Mouse (Mus musculus): ENCODE results near the gene F11. TPM values are rescaled to one million over a fixed set of nuclear protein-coding genes. Genes with fewer than 3 reads are reported as not detected.

The F11 gene
- polyA plus RNA-seq (2016; fragmentation: Nextera tagmentation; extraction: Ambion mirVana): not detected in 2 replicates

DNA sequence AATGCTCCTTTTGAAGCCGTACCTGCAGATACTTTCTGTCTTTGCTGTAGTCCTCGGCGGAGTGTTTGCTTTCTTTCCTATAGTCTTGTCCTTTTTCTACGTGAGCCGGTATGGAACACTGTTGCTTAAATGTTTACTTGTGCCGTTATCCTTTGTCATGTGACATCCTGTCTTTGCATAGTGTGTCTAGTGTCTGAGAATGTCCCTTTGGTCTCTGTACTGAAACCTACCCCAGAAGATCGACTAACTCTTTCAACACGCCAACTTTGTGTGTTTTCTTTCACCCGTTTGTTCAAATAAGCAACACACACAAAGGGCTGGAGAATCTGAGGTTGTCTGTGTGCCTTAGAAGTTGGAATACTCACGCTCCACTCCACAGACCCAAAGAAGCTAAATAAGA, at the start of gene F11:
Gene F11 (minus strand): TSS at position 112 of the 400 bp plus-strand sequence.
- no peaks in the 10 kb centered on the region for H3K4me1 ChIP-seq
- H3K27me3 ChIP-seq: no peaks in the 10 kb centered on the region
- H3K9ac ChIP-seq: no peak within 1 kb of the TSS
- no peak within 1 kb of the TSS for H3K4me3 ChIP-seq
- no peaks in the 10 kb centered on the region for H3K9me3 ChIP-seq
- WGBS: 76% methylated on average over 10 of the region's 10 CpGs
- no peak for ATAC-seq (ENCODE audit: insufficient number of reproducible peaks, insufficient read depth, low FRiP score, low TSS enrichment)
- H3K36me3 ChIP-seq: no peaks in the 10 kb centered on the region
- H3K4me2 ChIP-seq (replicated peaks): no peak within 1 kb of the TSS
- H3K27ac ChIP-seq: no peak within 1 kb of the TSS

GRCm38 (mm10) chr8:45310967-45311366, 49.1 kb upstream of the F11 start:
- 80% methylated on average over 4 of the region's 4 CpGs for WGBS
- H3K27me3 ChIP-seq: no peaks in the 10 kb centered on the region
- no peaks in the 10 kb centered on the region for H3K36me3 ChIP-seq
- ATAC-seq (ENCODE audit: insufficient number of reproducible peaks, insufficient read depth, low FRiP score, low TSS enrichment): no peak
- no peak overlapping the region for H3K4me2 ChIP-seq (replicated peaks)
- no peaks in the 10 kb centered on the region for H3K4me1 ChIP-seq
- no peak overlapping the region for H3K27ac ChIP-seq
- H3K9me3 ChIP-seq: no peaks in the 10 kb centered on the region
- no peak overlapping the region for H3K9ac ChIP-seq
- H3K4me3 ChIP-seq: no peak overlapping the region

DNA sequence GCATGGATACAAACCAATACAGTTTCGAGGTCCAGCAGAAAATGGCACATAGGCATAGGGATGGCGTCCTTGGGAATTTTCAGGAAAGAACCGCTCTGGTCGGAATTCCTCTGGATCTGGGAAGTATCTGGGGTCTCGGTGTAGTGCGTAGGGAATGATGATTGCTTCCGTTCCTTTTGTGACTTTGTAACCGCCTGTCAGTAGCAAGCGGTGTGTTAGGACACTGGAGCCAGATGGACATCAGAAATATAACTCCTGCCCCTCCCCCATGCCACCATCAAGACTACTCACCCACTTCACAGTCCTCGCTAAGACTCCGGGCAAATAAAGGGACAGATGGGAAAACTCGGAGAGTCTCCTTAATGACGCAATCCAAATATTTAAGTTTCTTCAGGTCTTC, 46.5 kb upstream of the F11 start, which contains the start of gene Gm45753:
Gene Gm45753 (minus strand): TSS at position 101 of the 400 bp plus-strand sequence.
- Histone ChIP-seq H3K9me3 (no peaks in the 10 kb centered on the region), H3K27ac (no peak within 1 kb of the TSS), H3K4me1 (no peaks in the 10 kb centered on the region), H3K4me2 (replicated peaks) (no peak within 1 kb of the TSS), H3K27me3 (no peaks in the 10 kb centered on the region), H3K9ac (no peak within 1 kb of the TSS), H3K4me3 (no peak within 1 kb of the TSS), H3K36me3 (no peaks in the 10 kb centered on the region)
- 90% methylated on average over 13 of the region's 13 CpGs for WGBS
- ATAC-seq (ENCODE audit: insufficient number of reproducible peaks, insufficient read depth, low FRiP score, low TSS enrichment): no peak

GRCm38 (mm10) chr8:45305479-45305878, 43.6 kb upstream of the F11 start:
- Histone ChIP-seq H3K4me3 (no peak overlapping the region), H3K4me2 (replicated peaks) (no peak overlapping the region), H3K9me3 (no peaks in the 10 kb centered on the region), H3K27ac (no peak overlapping the region), H3K27me3 (no peaks in the 10 kb centered on the region), H3K36me3 (no peaks in the 10 kb centered on the region), H3K9ac (no peak overlapping the region), H3K4me1 (no peaks in the 10 kb centered on the region)
- 88% methylated on average over 1 of the region's 1 CpGs for WGBS
- ATAC-seq (ENCODE audit: insufficient number of reproducible peaks, insufficient read depth, low FRiP score, low TSS enrichment): no peak

GRCm38 (mm10) chr8:45304354-45304753, 42.5 kb upstream of the F11 start:
- no peaks in the 10 kb centered on the region for H3K27me3 ChIP-seq
- H3K27ac ChIP-seq: no peak overlapping the region
- no peak overlapping the region for H3K4me2 ChIP-seq (replicated peaks)
- ATAC-seq (ENCODE audit: insufficient number of reproducible peaks, insufficient read depth, low FRiP score, low TSS enrichment): no peak
- H3K4me3 ChIP-seq: no peak overlapping the region
- H3K36me3 ChIP-seq: no peaks in the 10 kb centered on the region
- 88% methylated on average over 3 of the region's 3 CpGs for WGBS
- H3K4me1 ChIP-seq: no peaks in the 10 kb centered on the region
- no peak overlapping the region for H3K9ac ChIP-seq
- H3K9me3 ChIP-seq: no peaks in the 10 kb centered on the region

DNA sequence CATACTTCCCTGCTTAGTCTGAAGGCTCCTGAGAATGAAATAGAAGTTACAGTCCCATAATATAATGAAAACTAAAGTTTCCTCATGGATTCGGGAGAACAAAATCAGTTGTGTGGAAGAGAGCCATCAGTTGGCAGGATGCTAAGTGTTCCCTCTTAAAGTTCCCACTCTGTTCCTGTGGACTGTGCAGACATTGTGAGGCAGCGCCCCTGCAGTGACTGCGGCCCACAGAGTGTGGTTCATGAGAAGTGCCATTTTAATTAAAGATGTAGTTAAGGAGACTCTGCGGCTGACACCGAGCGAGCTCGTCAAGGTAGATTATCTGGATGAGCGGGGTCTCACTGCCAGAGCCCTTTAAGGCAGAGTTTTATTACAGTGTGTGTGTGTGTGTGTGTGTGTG, 40.6 kb upstream of the F11 start:
- H3K27me3 ChIP-seq: no peaks in the 10 kb centered on the region
- no peaks in the 10 kb centered on the region for H3K4me1 ChIP-seq
- WGBS: 78% methylated on average over 8 of the region's 8 CpGs
- no peaks in the 10 kb centered on the region for H3K36me3 ChIP-seq
- no peaks in the 10 kb centered on the region for H3K9me3 ChIP-seq
- H3K4me2 ChIP-seq (replicated peaks): no peak overlapping the region
- H3K9ac ChIP-seq: no peak overlapping the region
- no peak overlapping the region for H3K27ac ChIP-seq
- no peak overlapping the region for H3K4me3 ChIP-seq
- no peak for ATAC-seq (ENCODE audit: insufficient number of reproducible peaks, insufficient read depth, low FRiP score, low TSS enrichment)

DNA sequence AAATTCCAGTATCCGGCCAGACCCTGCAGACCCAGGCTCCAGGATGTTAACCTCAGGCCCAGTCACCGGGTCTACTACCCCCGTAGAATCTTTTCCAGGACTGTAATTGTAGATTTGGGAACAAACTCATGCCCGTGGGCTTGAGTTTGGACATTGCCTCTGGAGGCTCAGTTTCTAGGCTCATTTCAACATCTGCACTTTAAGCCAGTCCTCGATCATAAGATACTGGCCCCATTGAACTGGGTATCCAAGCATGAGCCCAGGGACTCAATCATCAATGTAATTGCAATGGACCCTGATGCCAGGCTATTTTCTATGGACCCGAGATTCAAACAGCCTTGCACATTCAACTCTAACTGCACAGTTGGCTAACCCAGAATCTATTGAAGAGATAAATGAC, 33.4 kb upstream of the F11 start:
- ATAC-seq (ENCODE audit: insufficient number of reproducible peaks, insufficient read depth, low FRiP score, low TSS enrichment): no peak
- no peak overlapping the region for H3K9ac ChIP-seq
- H3K4me2 ChIP-seq (replicated peaks): no peak overlapping the region
- H3K4me1 ChIP-seq: no peaks in the 10 kb centered on the region
- H3K4me3 ChIP-seq: no peak overlapping the region
- H3K9me3 ChIP-seq: no peaks in the 10 kb centered on the region
- no peak overlapping the region for H3K27ac ChIP-seq
- no peaks in the 10 kb centered on the region for H3K27me3 ChIP-seq
- H3K36me3 ChIP-seq: no peaks in the 10 kb centered on the region
- 86% methylated on average over 6 of the region's 6 CpGs for WGBS

- no peaks in the 10 kb centered on the region for H3K27me3 ChIP-seq
- no peaks in the 10 kb centered on the region for H3K4me1 ChIP-seq
- no peak within 1 kb of the TSS for H3K9ac ChIP-seq
- no peak for ATAC-seq (ENCODE audit: insufficient number of reproducible peaks, insufficient read depth, low FRiP score, low TSS enrichment)
- WGBS: 87% methylated on average over 7 of the region's 7 CpGs
- H3K4me2 ChIP-seq (replicated peaks): no peak within 1 kb of the TSS
- H3K36me3 ChIP-seq: no peaks in the 10 kb centered on the region
- no peak within 1 kb of the TSS for H3K4me3 ChIP-seq
- no peaks in the 10 kb centered on the region for H3K9me3 ChIP-seq
- H3K27ac ChIP-seq: no peak within 1 kb of the TSS
Observed at GRCm38 (mm10) chr8:45294687-45295086, 32.9 kb upstream of the F11 start, which contains the start of gene Klkb1. TSS of gene Klkb1 (minus strand) at chr8:45294859.

GRCm38 (mm10) chr8:45291790-45292189, 30.0 kb upstream of the F11 start:
- H3K36me3 ChIP-seq: no peaks in the 10 kb centered on the region
- no peaks in the 10 kb centered on the region for H3K27me3 ChIP-seq
- H3K9me3 ChIP-seq: no peaks in the 10 kb centered on the region
- no peak overlapping the region for H3K9ac ChIP-seq
- ATAC-seq (ENCODE audit: insufficient number of reproducible peaks, insufficient read depth, low FRiP score, low TSS enrichment): no peak
- H3K4me2 ChIP-seq (replicated peaks): no peak overlapping the region
- 87% methylated on average over 2 of the region's 2 CpGs for WGBS
- no peaks in the 10 kb centered on the region for H3K4me1 ChIP-seq
- H3K4me3 ChIP-seq: no peak overlapping the region
- H3K27ac ChIP-seq: no peak overlapping the region

DNA sequence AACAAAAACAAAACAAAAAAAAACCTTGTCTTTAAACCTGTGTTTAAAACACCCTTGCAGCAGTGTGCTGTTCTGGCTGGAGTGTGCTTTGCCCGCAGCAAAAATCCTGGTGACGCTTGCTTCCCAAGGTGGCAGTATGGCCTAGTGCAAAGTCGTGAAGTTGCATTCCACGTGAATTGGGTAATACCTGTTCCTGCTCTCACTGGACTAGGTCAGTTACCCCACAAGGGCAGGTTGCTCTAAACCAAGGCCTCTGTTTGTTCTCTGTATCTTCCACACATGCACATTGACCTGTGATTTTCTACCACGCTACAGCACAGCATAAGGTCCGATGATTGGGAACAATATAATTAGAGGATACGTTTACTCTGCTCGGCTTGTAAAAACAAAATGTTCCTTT, 19.8 kb upstream of the F11 start:
- H3K9me3 ChIP-seq: no peaks in the 10 kb centered on the region
- no peaks in the 10 kb centered on the region for H3K36me3 ChIP-seq
- H3K4me1 ChIP-seq: no peaks in the 10 kb centered on the region
- no peak overlapping the region for H3K4me3 ChIP-seq
- H3K4me2 ChIP-seq (replicated peaks): no peak overlapping the region
- no peak overlapping the region for H3K9ac ChIP-seq
- no peak overlapping the region for H3K27ac ChIP-seq
- 71% methylated on average over 8 of the region's 8 CpGs for WGBS
- no peaks in the 10 kb centered on the region for H3K27me3 ChIP-seq
- ATAC-seq (ENCODE audit: insufficient number of reproducible peaks, insufficient read depth, low FRiP score, low TSS enrichment): no peak

DNA sequence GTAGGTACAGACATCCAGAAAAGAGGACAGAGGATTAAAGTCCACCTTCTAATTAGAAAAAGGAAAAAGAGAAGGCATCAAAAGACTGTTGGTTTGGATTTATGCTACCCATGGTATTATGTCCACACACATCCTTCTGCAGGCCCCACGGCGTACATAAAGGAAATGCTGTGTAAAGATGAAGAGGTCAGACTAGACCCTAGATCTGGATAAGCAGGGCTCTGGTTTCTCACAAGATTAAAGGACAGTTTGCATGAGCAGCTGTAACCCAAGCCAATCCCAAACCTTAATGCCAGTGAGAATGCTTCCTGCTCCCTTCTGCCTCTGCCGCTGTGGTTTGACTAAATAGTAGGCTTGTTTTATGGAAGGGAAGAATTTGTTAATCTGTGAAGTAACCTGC, 15.6 kb upstream of the F11 start:
- Histone ChIP-seq H3K4me1 (no peaks in the 10 kb centered on the region), H3K9me3 (no peaks in the 10 kb centered on the region), H3K4me2 (replicated peaks) (no peak overlapping the region), H3K9ac (no peak overlapping the region), H3K36me3 (no peaks in the 10 kb centered on the region), H3K27ac (no peak overlapping the region), H3K4me3 (no peak overlapping the region), H3K27me3 (no peaks in the 10 kb centered on the region)
- peak; percentile 28; the same call in 1 of the 2 replicates for ATAC-seq (ENCODE audit: insufficient number of reproducible peaks, insufficient read depth, low FRiP score, low TSS enrichment)
- 72% methylated on average over 3 of the region's 3 CpGs for WGBS

DNA sequence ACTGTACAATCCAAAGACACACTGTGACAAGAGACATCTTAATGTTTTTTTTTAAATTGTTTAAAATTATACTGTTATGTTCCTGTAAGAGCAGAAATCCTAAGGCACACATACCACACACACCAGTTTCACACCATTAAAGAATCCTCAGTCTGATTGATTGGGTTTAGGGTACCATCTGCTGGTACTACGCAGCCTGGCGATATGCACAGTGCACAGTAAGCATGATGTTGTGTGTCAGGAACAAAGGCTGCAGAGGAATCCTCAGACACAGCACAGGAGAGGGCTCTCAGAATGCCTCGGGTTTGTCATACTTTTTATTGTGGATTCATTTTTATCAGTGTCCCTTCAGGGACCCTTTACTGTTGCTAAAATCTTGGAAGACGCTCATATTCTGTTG, 12.5 kb upstream of the F11 start:
- WGBS: 77% methylated on average over 4 of the region's 4 CpGs
- ATAC-seq (ENCODE audit: insufficient number of reproducible peaks, insufficient read depth, low FRiP score, low TSS enrichment): no peak
- no peak overlapping the region for H3K4me3 ChIP-seq
- H3K27me3 ChIP-seq: no peaks in the 10 kb centered on the region
- no peaks in the 10 kb centered on the region for H3K9me3 ChIP-seq
- no peaks in the 10 kb centered on the region for H3K4me1 ChIP-seq
- H3K9ac ChIP-seq: no peak overlapping the region
- no peaks in the 10 kb centered on the region for H3K36me3 ChIP-seq
- H3K27ac ChIP-seq: no peak overlapping the region
- H3K4me2 ChIP-seq (replicated peaks): no peak overlapping the region

GRCm38 (mm10) chr8:45269056-45269455, 7.2 kb upstream of the F11 start:
- Histone ChIP-seq H3K4me3 (no peak overlapping the region), H3K27me3 (no peaks in the 10 kb centered on the region), H3K27ac (no peak overlapping the region), H3K9me3 (no peaks in the 10 kb centered on the region), H3K4me1 (no peaks in the 10 kb centered on the region), H3K9ac (no peak overlapping the region), H3K4me2 (replicated peaks) (no peak overlapping the region), H3K36me3 (no peaks in the 10 kb centered on the region)
- no peak for ATAC-seq (ENCODE audit: insufficient number of reproducible peaks, insufficient read depth, low FRiP score, low TSS enrichment)

Data from embryonic facial prominence, embryonic 12.5 days (tissue).